Mouse (Mus musculus) liver, postnatal 0 days (tissue): Measurements from ENCODE around the gene Dync2h1. TPM values are rescaled to one million over a fixed set of nuclear protein-coding genes. Genes with fewer than 3 reads are reported as not detected.

Experiments used
- ATAC-seq: fragments of 200-750 bp; cut with Nextera tagmentation; 2 replicates; pipeline ENCODE4 v1.8.0; 2017; ENCODE audit warnings: mild to moderate bottlenecking, moderate library complexity
- DNase-seq: peaks from one replicate; pipeline ENCODE4 v3.0.0-alpha.2; 2016
- H3K27ac ChIP-seq: fragments of 300-500 bp; sonication (generic); 2 replicates; pipeline ENCODE4 v1.5.1; 2014; ENCODE audit warnings: antibody characterized with exemption, moderate library complexity, mild to moderate bottlenecking, low read depth
- H3K27me3 ChIP-seq: fragments of 300-500 bp; sonication (generic); 2 replicates; pipeline ENCODE4 v1.6.1; 2014; ENCODE audit warnings: low read length, control low read depth, mixed read lengths; ENCODE audit not compliant: insufficient read depth
- H3K36me3 ChIP-seq: fragments of 300-500 bp; sonication (generic); replicated peaks from 2 replicates; pipeline ENCODE4 v1.6.1; 2014; ENCODE audit warnings: mild to moderate bottlenecking, control low read depth, low read length, moderate library complexity, mixed read lengths; ENCODE audit not compliant: insufficient read depth
- H3K4me1 ChIP-seq: fragments of 300-500 bp; sonication (generic); 2 replicates; pipeline ENCODE4 v1.6.1; 2014; ENCODE audit warnings: antibody characterized with exemption, mild to moderate bottlenecking, control low read depth; ENCODE audit not compliant: insufficient read depth
- H3K4me2 ChIP-seq: fragments of 300-500 bp; sonication (generic); 2 replicates; pipeline ENCODE4 v1.6.1; 2014; ENCODE audit warnings: low read depth, mild to moderate bottlenecking, low read length, moderate library complexity, mixed read lengths
- H3K4me3 ChIP-seq: fragments of 300-500 bp; sonication (generic); 2 replicates; pipeline ENCODE4 v1.5.1; 2014; ENCODE audit warnings: low read depth, low read length
- H3K9ac ChIP-seq: fragments of 300-500 bp; sonication (generic); replicated peaks from 2 replicates; pipeline ENCODE4 v1.6.1; 2014; ENCODE audit warnings: mild to moderate bottlenecking, moderate library complexity
- H3K9me3 ChIP-seq: fragments of 300-500 bp; sonication (generic); 2 replicates; pipeline ENCODE4 v1.6.1; 2016; ENCODE audit warnings: mild to moderate bottlenecking, control low read depth, low read length, mixed read lengths
- CTCF ChIP-seq: sonication (generic); IDR thresholded peaks from 2 replicates; pipeline ENCODE4 v1.5.1; 2016; ENCODE audit warnings: antibody characterized with exemption, low read depth
- EP300 ChIP-seq: IDR thresholded peaks from 2 replicates; pipeline ENCODE4 v1.6.1; 2016; ENCODE audit warnings: antibody characterized with exemption, low read depth, mild to moderate bottlenecking
- WGBS: fragments of 180-500 bp; shearing (Covaris S2); extraction: QIAGEN DNeasy Blood & Tissue Kit; methylation state at CpG from one replicate; pipeline ENCODE4 v1.1.7; 2014; ENCODE audit not compliant: insufficient replicate concordance; 5-methylcytosine and 5-hydroxymethylcytosine counted together
- polyA plus RNA-seq: library from polyadenylated mRNA; unstranded; fragments of >200 nt; fragmentation: Nextera tagmentation; extraction: Ambion mirVana; gene quantifications from 2 replicates; pipeline ENCODE4 v1.2.1, GENCODE M21; 2015

Gene Dync2h1
- polyA plus RNA-seq, 1 experiment from 2014 or later, result 1.5 TPM

DNA sequence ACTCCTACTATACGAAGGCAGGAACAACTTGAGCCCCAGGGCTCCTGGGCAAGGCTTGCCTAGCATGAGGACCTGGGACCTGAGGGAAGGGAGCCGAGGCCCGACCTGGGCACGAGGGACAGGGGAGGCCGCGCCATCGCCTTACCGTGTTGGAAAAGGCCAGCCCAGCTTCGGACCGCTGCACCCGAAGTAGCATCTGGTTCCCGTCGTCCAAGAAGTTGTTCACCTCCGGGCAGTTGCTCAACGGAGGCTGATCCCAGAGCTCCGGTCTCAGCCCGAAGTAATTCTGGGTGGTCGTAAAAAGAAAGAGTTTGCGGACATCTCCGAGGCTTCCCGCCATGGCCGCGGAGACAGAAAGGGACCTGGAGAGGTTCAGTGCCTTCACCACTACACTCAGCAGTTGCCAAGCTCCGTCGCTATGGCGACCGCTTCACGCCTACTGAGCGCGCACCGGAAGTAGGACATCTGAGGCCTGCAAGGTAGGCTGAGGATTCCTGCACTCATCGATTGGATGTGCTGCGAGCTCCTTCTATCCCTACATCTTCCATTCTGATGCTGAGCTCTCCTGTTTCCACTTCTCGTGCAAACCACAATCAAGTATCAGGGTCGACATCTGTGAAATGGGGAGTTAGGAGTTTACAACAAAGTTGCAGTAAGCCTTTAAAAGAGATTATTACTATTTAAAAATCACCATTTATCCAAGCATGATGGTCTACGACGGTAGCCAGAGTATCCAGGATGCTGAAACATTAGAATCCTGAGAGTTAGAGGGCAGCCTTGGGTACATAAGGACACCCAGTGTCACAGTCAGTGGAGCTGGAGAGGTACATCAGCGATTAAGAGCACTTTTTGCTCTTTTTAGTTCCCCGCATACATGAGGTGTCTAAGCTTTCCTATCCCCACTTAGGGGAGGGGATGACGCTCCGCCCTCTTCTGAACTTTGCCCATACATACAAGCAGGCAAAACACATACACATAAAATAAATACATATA, 7.3 kb downstream of the Dync2h1 start:
- DNase-seq (peak; percentile 82), ATAC-seq (peak; percentile 99)
- H3K9me3 ChIP-seq, result no peaks in the 10 kb centered on the region
- H3K27me3 ChIP-seq, result no peaks in the 10 kb centered on the region
- H3K36me3 ChIP-seq, result peaks cover 5% of the 10 kb centered on the region; the same call in 1 of the 2 replicates
- TF ChIP-seq CTCF (no peak), EP300 (no peak)
- H3K9ac ChIP-seq, result peak overlapping the region; percentile 54
- WGBS, result 11% methylated on average over 41 of the region's 41 CpGs
- peak overlapping the region; percentile 45 for H3K4me3 ChIP-seq
- H3K27ac ChIP-seq, result no peak overlapping the region
- peak overlapping the region; percentile 75 for H3K4me2 ChIP-seq
- H3K4me1 ChIP-seq, result peaks cover 8% of the 10 kb centered on the region

DNA sequence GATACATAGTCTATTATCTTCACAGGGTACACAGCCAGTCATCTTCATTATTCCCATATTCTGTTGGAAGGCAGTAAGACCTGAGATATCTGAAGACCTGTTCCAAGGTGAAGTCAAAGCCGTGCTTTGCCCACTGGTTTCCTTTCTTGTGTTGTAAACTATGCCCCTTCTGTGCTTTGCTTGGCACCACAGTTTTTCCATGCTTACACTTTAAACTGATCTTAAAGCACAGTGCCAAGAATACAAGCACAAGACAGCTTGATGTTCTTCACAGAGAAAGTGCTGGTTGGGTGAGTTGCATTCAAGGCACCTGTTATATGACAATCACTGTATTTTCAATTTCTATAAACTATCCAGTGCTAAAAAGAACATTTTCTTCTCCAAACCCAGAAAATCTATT, 10.5 kb downstream of the Dync2h1 start:
- ATAC-seq (no peak), DNase-seq (no peak)
- Histone ChIP-seq H3K27ac (no peak overlapping the region), H3K9ac (no peak overlapping the region), H3K27me3 (no peaks in the 10 kb centered on the region), H3K4me2 (no peak overlapping the region), H3K36me3 (no peaks in the 10 kb centered on the region), H3K9me3 (no peaks in the 10 kb centered on the region), H3K4me3 (no peak overlapping the region), H3K4me1 (peaks cover 8% of the 10 kb centered on the region)
- WGBS, result 79% methylated on average over 1 of the region's 1 CpGs
- TF ChIP-seq EP300 (no peak), CTCF (no peak)

DNA sequence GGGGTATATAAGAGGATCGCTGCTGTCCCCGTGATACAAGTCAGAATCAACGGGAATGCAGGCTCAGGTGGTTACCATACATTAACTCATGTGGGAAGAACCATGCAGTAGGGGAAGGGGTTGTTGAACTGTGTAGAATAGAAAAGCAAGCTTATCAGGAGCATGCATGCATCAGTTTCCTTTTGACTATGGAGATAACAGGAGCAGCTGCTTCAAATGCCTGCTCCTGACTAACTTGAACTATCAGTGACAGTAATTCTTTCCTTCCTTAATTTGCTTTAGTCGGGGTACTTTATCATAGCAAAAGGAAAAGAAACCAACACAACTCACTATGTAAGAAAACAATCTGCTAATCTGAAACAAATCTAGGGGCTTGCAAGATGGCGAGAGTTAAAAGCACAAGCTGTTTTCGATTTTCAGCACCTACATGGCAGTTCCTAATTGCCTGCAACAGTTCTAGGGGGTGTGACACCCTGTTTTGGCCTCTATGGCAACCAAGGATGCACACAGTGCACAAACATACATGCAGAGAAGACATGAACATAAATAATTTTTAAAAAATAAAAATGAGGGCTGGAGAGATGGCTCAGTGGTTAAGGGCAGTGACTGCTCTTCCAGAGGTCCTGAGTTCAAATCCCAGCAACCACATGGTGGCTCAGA, 16.8 kb downstream of the Dync2h1 start:
- Histone ChIP-seq H3K27me3 (no peaks in the 10 kb centered on the region), H3K9ac (no peak overlapping the region), H3K4me1 (no peaks in the 10 kb centered on the region), H3K27ac (no peak overlapping the region), H3K36me3 (no peaks in the 10 kb centered on the region), H3K4me3 (no peak overlapping the region), H3K4me2 (no peak overlapping the region), H3K9me3 (no peaks in the 10 kb centered on the region)
- no peak for TF ChIP-seq EP300
- no peak for TF ChIP-seq CTCF
- no peak for ATAC-seq
- no peak for DNase-seq
- 55% methylated on average over 6 of the region's 6 CpGs for WGBS

DNA sequence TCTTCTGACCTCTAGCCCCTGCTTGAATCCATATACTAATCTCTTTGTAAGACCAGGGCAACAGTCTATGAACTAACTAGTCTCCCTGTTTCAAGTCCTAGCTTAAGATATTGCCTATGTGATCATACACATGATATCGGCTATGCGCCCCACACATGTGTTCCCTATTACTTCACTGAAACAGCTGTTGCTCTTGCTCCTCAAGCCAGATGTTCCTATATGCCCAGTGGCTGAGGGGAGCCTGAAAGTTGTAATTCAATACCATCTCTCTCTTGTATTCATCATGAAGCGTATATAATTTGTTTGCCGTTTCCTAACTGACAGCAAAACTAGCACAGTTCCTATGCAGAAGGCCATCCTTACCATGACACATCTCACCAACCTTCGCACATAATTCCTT, 23.6 kb downstream of the Dync2h1 start:
- H3K4me3 ChIP-seq, result no peak overlapping the region
- WGBS, result 90% methylated on average over 5 of the region's 5 CpGs
- H3K4me2 ChIP-seq, result no peak overlapping the region
- H3K27me3 ChIP-seq, result no peaks in the 10 kb centered on the region
- no peaks in the 10 kb centered on the region for H3K4me1 ChIP-seq
- H3K9ac ChIP-seq, result no peak overlapping the region
- ATAC-seq, result no peak
- TF ChIP-seq CTCF, result no peak
- TF ChIP-seq EP300, result no peak
- H3K27ac ChIP-seq, result no peak overlapping the region
- DNase-seq, result no peak
- H3K36me3 ChIP-seq, result no peaks in the 10 kb centered on the region
- no peaks in the 10 kb centered on the region for H3K9me3 ChIP-seq

- WGBS, result 76% methylated on average over 3 of the region's 3 CpGs
- DNase-seq, result no peak
Measured at GRCm38 (mm10) chr9:7159718-7160117, 24.5 kb downstream of the Dync2h1 start.

DNA sequence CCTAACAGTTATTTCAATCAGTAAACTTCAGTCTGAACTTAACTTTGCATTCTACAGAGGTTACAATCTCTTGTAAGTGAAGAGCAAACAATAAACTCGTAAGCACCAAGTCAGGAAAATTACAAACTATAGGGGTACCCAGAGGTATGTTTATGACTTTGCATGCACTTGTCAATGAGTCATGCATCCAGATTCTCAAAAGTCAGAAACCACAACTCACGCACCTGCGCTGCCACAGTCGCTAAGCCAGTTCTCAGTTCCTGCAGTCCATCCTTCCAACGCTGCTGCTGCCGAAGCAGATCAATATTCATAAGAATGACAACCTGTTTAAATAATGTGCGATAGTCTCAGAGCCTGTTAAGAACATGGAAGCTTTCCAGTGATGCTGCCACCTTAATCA, 25.6 kb downstream of the Dync2h1 start:
- Histone ChIP-seq H3K9ac (no peak overlapping the region), H3K4me2 (no peak overlapping the region), H3K27ac (no peak overlapping the region), H3K36me3 (no peaks in the 10 kb centered on the region), H3K4me1 (no peaks in the 10 kb centered on the region), H3K4me3 (no peak overlapping the region), H3K9me3 (no peaks in the 10 kb centered on the region), H3K27me3 (no peaks in the 10 kb centered on the region)
- no peak for ATAC-seq
- TF ChIP-seq EP300, result no peak
- WGBS, result 86% methylated on average over 7 of the region's 7 CpGs
- no peak for DNase-seq

More at GRCm38 (mm10) chr9:7159718-7160117, 24.5 kb downstream of the Dync2h1 start:
- no peaks in the 10 kb centered on the region for H3K4me1 ChIP-seq
- no peaks in the 10 kb centered on the region for H3K36me3 ChIP-seq
- H3K27ac ChIP-seq, result no peak overlapping the region
- no peak overlapping the region for H3K4me2 ChIP-seq
- TF ChIP-seq EP300, result no peak
- H3K9ac ChIP-seq, result no peak overlapping the region
- H3K27me3 ChIP-seq, result no peaks in the 10 kb centered on the region
- H3K9me3 ChIP-seq, result no peaks in the 10 kb centered on the region
- no peak for ATAC-seq
- no peak overlapping the region for H3K4me3 ChIP-seq
